15 mouse cellular contexts compared by ENCODE assay signal in the genomic region with DNA sequence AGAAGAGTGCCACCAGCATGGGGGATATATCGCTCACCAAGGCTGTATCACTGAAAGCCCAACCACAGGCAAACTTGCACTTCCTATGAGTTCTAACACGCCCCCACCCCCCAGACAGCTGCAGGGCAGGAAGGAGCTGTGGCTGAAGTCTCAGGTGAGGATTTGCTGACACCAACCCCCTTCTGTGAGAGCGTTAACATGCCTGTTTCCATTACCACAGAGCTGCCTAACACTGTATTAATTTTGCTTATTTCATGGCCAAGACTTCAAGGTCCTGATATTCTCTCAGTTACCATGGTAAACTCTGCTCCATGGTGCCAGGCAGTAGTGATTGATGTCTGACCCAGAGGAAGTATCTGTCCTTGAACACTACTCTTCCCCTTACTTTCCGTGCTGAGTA. TPM values are rescaled to one million over a fixed set of nuclear protein-coding genes. Genes with fewer than 3 reads are reported as not detected.
A peak's percentile ranks its signal among the peaks of the same experiment; 100 is the strongest.
DNase-seq lines count a peak whose midpoint lies in the region; ATAC-seq lines count a peak whose summit lies in the region.
"Had no signal": no experiment of that assay in that cellular context is flagged by ENCODE, and none has a peak within 500 bp of the region (broad histone marks: within the 10 kb centered on the region; RNA-seq: fewer than 3 reads in every experiment).

No protein-coding gene starts in this region.

- H3K27ac ChIP-seq in intestine, embryonic 16.5 days (ENCODE audit: low read length) = no peak overlapping the region
- no peak overlapping the region for H3K27ac ChIP-seq in forebrain, embryonic 13.5 days
- H3K27ac ChIP-seq: limb, embryonic 12.5 days had no signal

- no peaks in the 10 kb centered on the region for H3K4me1 ChIP-seq in intestine, embryonic 16.5 days (ENCODE audit: control insufficient read depth, insufficient read depth, low read length)
- no peaks in the 10 kb centered on the region for H3K4me1 ChIP-seq in forebrain, embryonic 13.5 days

- no peaks in the 10 kb centered on the region for H3K9me3 ChIP-seq in intestine, embryonic 16.5 days (ENCODE audit: control insufficient read depth, low read length)
- no peaks in the 10 kb centered on the region for H3K9me3 ChIP-seq in forebrain, embryonic 13.5 days (replicated peaks)
- H3K9me3 ChIP-seq: limb, embryonic 12.5 days had no signal

- DNase-seq in gastrocnemius, postnatal 25 days = peak; percentile 21
- no peak for DNase-seq in gastrocnemius, postnatal 10 days
- peak; percentile 49 to 71 for DNase-seq in CD8-positive naive resting alpha-beta T cell, adult 2 months (ENCODE audit: low read depth in 2 of 2, low spot score in 2 of 2)
- DNase-seq in induced T-regulatory cell, adult 2 months (ENCODE audit: low read depth) = peak; percentile 93
- peak; percentile 71 for DNase-seq in splenic B cell, adult 2 months (ENCODE audit: low read depth, low spot score)
- DNase-seq in kidney, postnatal 10 days = no peak
- DNase-seq: gastrocnemius, postnatal 14 days; layer of hippocampus, adult 9-11 months had no signal

- no peaks in the 10 kb centered on the region for H3K36me3 ChIP-seq in splenic B cell, adult 2 months (ENCODE audit: control insufficient read depth, insufficient read depth, low read length, poor library complexity, severe bottlenecking)
- no peaks in the 10 kb centered on the region for H3K36me3 ChIP-seq in intestine, embryonic 16.5 days (ENCODE audit: control insufficient read depth, insufficient read depth, low read length)
- H3K36me3 ChIP-seq in forebrain, embryonic 13.5 days (ENCODE audit: poor library complexity, severe bottlenecking) = no peaks in the 10 kb centered on the region
- H3K36me3 ChIP-seq: limb, embryonic 12.5 days had no signal

- no peaks in the 10 kb centered on the region for H3K27me3 ChIP-seq in splenic B cell, adult 2 months (ENCODE audit: control insufficient read depth, insufficient read depth, low read length, poor library complexity, severe bottlenecking)
- H3K27me3 ChIP-seq in intestine, embryonic 16.5 days (replicated peaks; ENCODE audit: control insufficient read depth, insufficient read depth, low read length) = no peaks in the 10 kb centered on the region
- H3K27me3 ChIP-seq in forebrain, embryonic 13.5 days = no peaks in the 10 kb centered on the region
- H3K27me3 ChIP-seq: limb, embryonic 12.5 days had no signal

- ATAC-seq in intestine, embryonic 16.5 days = no peak
- ATAC-seq in forebrain, embryonic 13.5 days = no peak

- H3K4me3 ChIP-seq in intestine, embryonic 16.5 days (ENCODE audit: low read length) = no peak overlapping the region
- no peak overlapping the region for H3K4me3 ChIP-seq in forebrain, embryonic 13.5 days
- H3K4me3 ChIP-seq: limb, embryonic 12.5 days had no signal

- H3K4me2 ChIP-seq in intestine, embryonic 16.5 days (ENCODE audit: low read depth, low read length) = no peak overlapping the region
- no peak overlapping the region for H3K4me2 ChIP-seq in forebrain, embryonic 13.5 days
- H3K4me2 ChIP-seq: limb, embryonic 12.5 days had no signal

- H3K9ac ChIP-seq in intestine, embryonic 16.5 days (ENCODE audit: low read depth, low read length) = no peak overlapping the region
- no peak overlapping the region for H3K9ac ChIP-seq in forebrain, embryonic 13.5 days
- H3K9ac ChIP-seq: limb, embryonic 12.5 days had no signal

- WGBS in intestine, embryonic 16.5 days = 68% methylated on average over 4 of the region's 4 CpGs
- WGBS in forebrain, embryonic 13.5 days = 73% methylated on average over 4 of the region's 4 CpGs

RNA-seq across cellular contexts. Expression of a gene that starts 26.0 kb away (rescaled TPM):
- not detected for total RNA-seq in gastrocnemius, postnatal 25 days (2021)
- not detected for total RNA-seq in gastrocnemius, postnatal 10 days (2021)
- polyA plus RNA-seq in intestine, embryonic 16.5 days (2015; fragmentation: Nextera tagmentation; extraction: Ambion mirVana) = not detected in 2 replicates
- not detected in 2 replicates for polyA plus RNA-seq in forebrain, embryonic 13.5 days (2015; fragmentation: Nextera tagmentation; extraction: Ambion mirVana)
- total RNA-seq: gastrocnemius, postnatal 14 days; heart, postnatal 25 days had no signal
- polyA plus RNA-seq: C2C12; cortical plate, adult 2 months; stomach, embryonic 16.5 days had no signal

Comparison
In these comparisons a context has a peak if more than half of its experiments do, and no peak if none do; other contexts are left out.
1. DNase-seq: peak in gastrocnemius, postnatal 25 days (single experiment), CD8-positive naive resting alpha-beta T cell, adult 2 months (2 of 2), induced T-regulatory cell, adult 2 months (single experiment) and splenic B cell, adult 2 months (single experiment); none in gastrocnemius, postnatal 10 days (single experiment) and kidney, postnatal 10 days (single experiment).